In the genomic region with DNA sequence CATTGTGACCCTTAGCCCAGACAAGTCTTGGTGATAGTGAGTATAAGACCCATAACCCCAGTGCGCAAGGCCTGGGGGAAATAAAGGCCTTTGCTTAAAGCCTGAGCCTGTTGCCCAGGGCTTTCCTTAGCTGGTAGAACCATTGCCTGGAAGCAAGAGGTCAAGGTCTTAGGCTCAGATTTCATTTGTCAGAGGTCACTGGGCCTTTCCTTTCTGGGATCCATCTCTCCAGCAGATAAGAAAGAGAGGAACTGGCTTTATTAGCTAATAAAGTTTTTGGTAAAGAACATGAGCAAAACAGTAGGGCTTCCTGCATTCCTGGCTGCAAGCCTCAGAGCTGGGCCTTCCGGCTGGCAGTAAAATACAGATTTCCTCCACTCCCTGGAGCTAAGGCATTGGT, we compare ENCODE assay signal across 28 mouse cellular contexts. TPM values are rescaled to one million over a fixed set of nuclear protein-coding genes. Genes with fewer than 3 reads are reported as not detected.
DNase-seq lines count a peak whose midpoint lies in the region; ATAC-seq and TF ChIP-seq lines count a peak whose summit lies in the region.
"Had no signal": no experiment of that assay in that cellular context is flagged by ENCODE, and none has a peak within 500 bp of the region (broad histone marks: within the 10 kb centered on the region; RNA-seq: fewer than 3 reads in every experiment).

No protein-coding gene starts in this region.

- peak overlapping the region; percentile 35; the same call in 1 of the 2 replicates for H3K27ac ChIP-seq in gastrocnemius, adult 2 months
- H3K27ac ChIP-seq in kidney, embryonic 14.5 days (ENCODE audit: low read depth, low read length), result no peak overlapping the region
- H3K27ac ChIP-seq: forebrain, embryonic 10.5 days; forebrain, embryonic 13.5 days; heart, embryonic 13.5 days; hindbrain, embryonic 10.5 days; hindbrain, embryonic 13.5 days had no signal

- peaks cover 12% of the 10 kb centered on the region; the same call in 1 of the 2 replicates for H3K4me1 ChIP-seq in kidney, embryonic 14.5 days (ENCODE audit: control insufficient read depth, insufficient read depth, low read length)

- H3K27me3 ChIP-seq in kidney, embryonic 14.5 days (ENCODE audit: control insufficient read depth, insufficient read depth, low read length), result peaks cover 20% of the 10 kb centered on the region

- H3K36me3 ChIP-seq in kidney, embryonic 14.5 days (ENCODE audit: control insufficient read depth, insufficient read depth, low read length), result no peaks in the 10 kb centered on the region
- H3K36me3 ChIP-seq: forebrain, embryonic 10.5 days; heart, embryonic 13.5 days; hindbrain, embryonic 10.5 days; hindbrain, embryonic 13.5 days had no signal

- H3K9ac ChIP-seq in kidney, embryonic 14.5 days (ENCODE audit: low read depth, low read length), result no peak overlapping the region
- H3K9ac ChIP-seq: forebrain, embryonic 13.5 days; heart, embryonic 13.5 days; hindbrain, embryonic 13.5 days had no signal

- DNase-seq in gastrocnemius, adult 2 months, result no peak
- no peak for DNase-seq in gastrocnemius, adult 18-20 months (ENCODE audit: low spot score)
- peak; percentile 19 for DNase-seq in heart, adult 8-10 months (ENCODE audit: low spot score)
- DNase-seq in heart, postnatal 10 days, result no peak
- DNase-seq in kidney, postnatal 14 days, result peak; percentile 31
- peak; percentile 10 for DNase-seq in lung, postnatal 36 days
- DNase-seq in lung, postnatal 25 days (ENCODE audit: low spot score), result no peak
- DNase-seq: adrenal gland, adult 8-10 months; adrenal gland, postnatal 25 days; cerebellum, adult 18-20 months; cerebellum, adult 9-10 months; cerebellum, postnatal 14 days; gastrocnemius, postnatal 25 days; heart, postnatal 36 days had no signal

- H3K9me3 ChIP-seq in kidney, embryonic 14.5 days (ENCODE audit: control insufficient read depth, low read length), result no peaks in the 10 kb centered on the region
- H3K9me3 ChIP-seq: forebrain, embryonic 10.5 days; forebrain, embryonic 13.5 days; heart, embryonic 13.5 days; hindbrain, embryonic 10.5 days; hindbrain, embryonic 13.5 days had no signal

- intact Hi-C loops in gastrocnemius, adult 2 months (cut with DNase I), result no loop called here
- intact Hi-C loops in heart, postnatal 10 days (cut with DNase I), result no loop called here

- WGBS in kidney, embryonic 14.5 days, result 85% methylated on average over 2 of the region's 2 CpGs

- H3K4me3 ChIP-seq in gastrocnemius, adult 2 months, result no peak overlapping the region
- no peak overlapping the region for H3K4me3 ChIP-seq in kidney, embryonic 14.5 days (ENCODE audit: low read length)
- H3K4me3 ChIP-seq: forebrain, embryonic 10.5 days; forebrain, embryonic 13.5 days; heart, embryonic 13.5 days; hindbrain, embryonic 10.5 days; hindbrain, embryonic 13.5 days had no signal

- H3K4me2 ChIP-seq in kidney, embryonic 14.5 days (replicated peaks; ENCODE audit: low read depth, low read length), result no peak overlapping the region
- H3K4me2 ChIP-seq: forebrain, embryonic 13.5 days; heart, embryonic 13.5 days; hindbrain, embryonic 13.5 days had no signal

- ATAC-seq in kidney, embryonic 14.5 days (ENCODE audit: low FRiP score, low TSS enrichment), result no peak
- ATAC-seq: activated CD4-positive, CD25-positive, alpha-beta regulatory T cell, adult 4 months; forebrain, embryonic 13.5 days; forebrain, embryonic 16.5 days; hindbrain, embryonic 16.5 days had no signal

- no peak for TF ChIP-seq CTCF in gastrocnemius, adult 2 months (IDR thresholded peaks at IDR 0.05)

RNA-seq across cellular contexts. Expression of gene Cyp1a1, which starts 6.4 kb away (rescaled TPM):
- total RNA-seq in gastrocnemius, adult 2 months (2021), result under 1 TPM; 0.36 to 0.53 TPM
- under 1 TPM; 0.24 to 0.37 TPM for total RNA-seq in gastrocnemius, adult 18-20 months (2021)
- under 1 TPM in 2 of 4 experiments, not detected in 2; 0.14 to 0.69 TPM for total RNA-seq in heart, adult 8-10 months (2022)
- total RNA-seq in heart, postnatal 10 days (2021), result not detected
- 0.08 and 0.11 TPM in 2 replicates for polyA plus RNA-seq in kidney, embryonic 14.5 days (2014; fragmentation: Nextera tagmentation; extraction: Ambion mirVana)
- total RNA-seq: heart, postnatal 36 days had no signal
- polyA plus RNA-seq: activated CD4-positive, CD25-positive, alpha-beta regulatory T cell, adult 4 months; embryonic facial prominence, embryonic 11.5 days; forebrain, embryonic 13.5 days; heart, embryonic 13.5 days; heart, embryonic 16.5 days; hindbrain, embryonic 10.5 days had no signal

RNA-seq across cellular contexts. Expression of gene Cyp1a2, which starts 10.6 kb away (rescaled TPM):
- not detected for total RNA-seq in gastrocnemius, adult 2 months (2021)
- not detected for total RNA-seq in gastrocnemius, adult 18-20 months (2021)
- total RNA-seq in heart, adult 8-10 months (2022), result not detected
- total RNA-seq in heart, postnatal 10 days (2021), result not detected
- polyA plus RNA-seq in kidney, embryonic 14.5 days (2014; fragmentation: Nextera tagmentation; extraction: Ambion mirVana), result not detected in 2 replicates
- total RNA-seq: adrenal gland, postnatal 25 days; gastrocnemius, adult 8-10 months; gastrocnemius, postnatal 25 days; heart, postnatal 36 days had no signal
- polyA plus RNA-seq: activated CD4-positive, CD25-positive, alpha-beta regulatory T cell, adult 4 months; brain, embryonic 14.5 days; embryonic facial prominence, embryonic 11.5 days; embryonic facial prominence, embryonic 14.5 days; forebrain, embryonic 10.5 days; forebrain, embryonic 13.5 days; forebrain, embryonic 16.5 days; heart, embryonic 13.5 days; hindbrain, embryonic 10.5 days; hindbrain, embryonic 13.5 days; hindbrain, embryonic 16.5 days had no signal

RNA-seq across cellular contexts. Expression of gene Edc3, which starts 14.2 kb away (rescaled TPM):
- 1 to 10 TPM; 5.9 to 6.6 TPM for total RNA-seq in gastrocnemius, adult 2 months (2021)
- total RNA-seq in gastrocnemius, adult 18-20 months (2021), result 1 to 10 TPM; 4.7 to 5.1 TPM
- total RNA-seq in heart, adult 8-10 months (2022), result 1 to 10 TPM; 3.6 to 5.3 (median 4.5) TPM
- 10 to 100 TPM in 1 of 2 experiments, 1 to 10 TPM in 1; 8.2 to 10.3 TPM for total RNA-seq in heart, postnatal 10 days (2021)
- polyA plus RNA-seq in kidney, embryonic 14.5 days (2014; fragmentation: Nextera tagmentation; extraction: Ambion mirVana), result 20.7 and 24.1 TPM in 2 replicates

RNA-seq across cellular contexts. Expression of gene Csk, which starts 40.7 kb away (rescaled TPM):
- 10 to 100 TPM in 1 of 2 experiments, 1 to 10 TPM in 1; 7.1 to 14.0 TPM for total RNA-seq in gastrocnemius, adult 2 months (2021)
- 1 to 10 TPM; 6.4 to 9.8 TPM for total RNA-seq in gastrocnemius, adult 18-20 months (2021)
- 10 to 100 TPM; 18.9 to 32.0 (median 27.7) TPM for total RNA-seq in heart, adult 8-10 months (2022)
- 10 to 100 TPM; 35.9 to 44.5 TPM for total RNA-seq in heart, postnatal 10 days (2021)
- polyA plus RNA-seq in kidney, embryonic 14.5 days (2014; fragmentation: Nextera tagmentation; extraction: Ambion mirVana), result 24.3 and 26.1 TPM in 2 replicates

Comparison
In these comparisons a context has a peak if more than half of its experiments do, and no peak if none do; other contexts are left out.
1. DNase-seq: peak in heart, adult 8-10 months (single experiment), kidney, postnatal 14 days (single experiment) and lung, postnatal 36 days (single experiment); none in gastrocnemius, adult 2 months (single experiment), gastrocnemius, adult 18-20 months (single experiment), heart, postnatal 10 days (0 of 2) and lung, postnatal 25 days (single experiment).